Mouse (Mus musculus): ENCODE data around the gene Desi1.
A peak's percentile ranks its signal among the peaks of the same experiment; 100 is the strongest.

Gene Desi1

GRCm38 (mm10) chr15:82033762-82034161 is at the start of gene Desi1:
Desi1 (minus strand) TSS chr15:82033862.
- no peak for DNase-seq (ENCODE audit: low read depth, low spot score)

DNA sequence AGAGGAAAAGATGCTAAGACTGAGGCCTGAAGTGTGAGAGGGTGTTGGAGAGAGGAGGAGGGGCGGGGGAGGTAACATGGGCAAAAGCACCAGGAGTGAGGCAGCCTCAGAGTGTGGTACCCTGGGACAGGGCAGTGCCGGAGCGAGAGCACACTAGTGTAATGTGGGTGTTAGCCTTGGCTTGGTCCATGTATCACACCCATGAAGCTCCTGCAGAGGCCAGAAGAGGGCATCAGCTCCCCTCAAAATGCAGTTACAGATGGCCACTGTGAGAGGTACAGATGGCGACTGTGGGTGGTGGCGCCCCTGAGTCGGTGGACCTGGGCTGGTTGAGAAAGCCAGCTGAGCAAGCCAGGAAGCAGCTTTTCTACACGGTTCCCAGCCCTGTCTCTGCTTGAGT is 47.5 kb upstream of the Desi1 start:
- no peak for DNase-seq (ENCODE audit: low read depth, low spot score)

GRCm38 (mm10) chr15:82079883-82080282 is 46.2 kb upstream of the Desi1 start:
- DNase-seq (ENCODE audit: low read depth, low spot score), result no peak

GRCm38 (mm10) chr15:82073490-82073889 is 39.8 kb upstream of the Desi1 start:
- DNase-seq (ENCODE audit: low read depth, low spot score), result no peak

DNA sequence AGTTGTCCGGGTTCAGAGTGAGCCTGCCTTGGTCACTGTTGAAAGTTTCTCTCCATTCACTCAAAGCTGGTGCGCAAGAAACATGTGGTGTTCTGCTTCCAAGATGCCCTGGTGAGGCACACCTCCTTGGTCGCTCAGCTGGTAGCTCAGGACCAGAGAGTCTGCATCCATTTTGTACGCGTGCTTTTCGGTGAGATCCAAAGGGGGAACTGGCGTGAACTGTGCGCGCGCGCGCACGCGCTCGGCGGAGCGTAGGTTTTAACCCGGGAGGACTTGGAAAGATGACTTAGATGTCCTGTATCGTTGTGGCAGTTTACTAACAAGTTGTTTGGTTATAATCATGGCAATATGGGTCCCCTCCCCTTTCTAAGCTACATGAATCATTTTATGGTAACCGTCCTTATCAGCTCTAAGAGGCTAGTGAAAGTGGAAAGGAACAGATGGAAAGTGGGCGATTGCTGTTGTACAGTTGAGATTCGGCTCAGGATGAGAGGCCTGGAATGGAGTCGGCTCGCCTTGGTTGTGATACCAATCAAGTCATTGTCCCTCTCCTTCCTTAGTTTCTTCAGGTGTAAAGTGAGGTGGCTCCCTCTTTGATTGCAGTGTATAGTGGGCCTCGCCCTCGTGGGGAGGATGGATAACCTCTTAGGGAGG is 38.3 kb upstream of the Desi1 start:
- no peak for DNase-seq (ENCODE audit: low read depth, low spot score)

DNA sequence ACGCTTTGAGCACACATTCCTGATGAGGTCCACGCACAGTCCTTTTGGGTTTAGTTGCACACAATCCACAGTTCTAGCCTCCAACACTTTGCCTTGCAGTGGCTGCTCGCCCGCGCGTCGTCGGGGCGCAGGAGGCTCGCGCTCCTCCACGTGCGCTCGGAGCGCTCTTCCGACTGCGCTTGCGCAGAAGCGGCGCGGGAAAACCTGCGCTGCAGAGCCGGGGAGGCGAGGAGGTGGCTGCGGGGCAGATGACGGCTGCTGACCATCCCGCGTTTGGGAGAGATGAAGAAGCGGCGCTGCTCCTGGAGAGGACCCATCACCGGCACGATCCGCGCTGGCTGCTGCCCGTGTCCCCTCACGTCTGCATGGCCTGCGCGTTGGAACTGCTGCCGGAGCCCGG is 36.2 kb upstream of the Desi1 start, which contains the start of gene Mei1:
Gene Mei1 (plus strand): TSS at position 99 of the 400 bp plus-strand sequence.
- DNase-seq (ENCODE audit: low read depth, low spot score), result no peak

DNA sequence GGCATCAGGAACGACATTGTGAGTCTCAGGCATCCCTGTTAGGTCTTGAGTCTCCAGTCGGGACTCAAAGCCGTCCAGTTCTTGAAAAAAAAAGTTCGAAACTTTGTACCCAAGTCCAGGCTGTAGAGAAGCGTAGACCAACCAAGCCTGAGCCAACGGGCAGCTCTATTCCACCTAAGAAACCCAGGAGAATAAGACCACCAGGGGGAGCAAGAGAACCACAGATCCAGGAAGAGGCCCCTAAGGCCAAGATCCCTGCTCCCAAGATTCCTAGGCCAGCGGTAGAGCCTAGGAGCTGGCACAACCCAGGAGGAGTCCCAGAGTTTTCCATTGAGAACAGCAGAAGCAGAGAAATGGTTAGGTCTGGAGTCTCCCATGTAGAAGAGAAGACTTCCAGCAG is 31.8 kb upstream of the Desi1 start:
- DNase-seq (ENCODE audit: low read depth, low spot score), result peak; percentile 78

DNA sequence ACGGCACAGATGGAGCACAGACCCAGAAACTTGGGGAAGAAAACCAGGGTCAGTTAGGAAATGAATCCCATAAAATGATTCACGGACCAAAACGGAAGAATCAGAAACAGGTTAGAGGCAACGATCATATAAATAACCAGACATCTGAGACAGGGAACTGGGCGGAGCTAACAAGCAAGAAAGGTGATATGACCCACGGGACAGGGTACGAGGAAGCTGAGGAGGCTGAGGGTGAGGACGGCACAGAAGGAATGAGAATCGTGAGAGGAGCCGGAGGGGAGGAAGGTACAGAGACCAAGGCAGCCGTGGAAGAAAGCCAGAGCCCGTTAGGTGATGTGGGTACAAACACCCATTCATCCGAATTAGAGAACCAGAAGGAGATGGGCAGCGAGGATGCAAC is 30.2 kb upstream of the Desi1 start:
- DNase-seq (ENCODE audit: low read depth, low spot score), result no peak

- DNase-seq (ENCODE audit: low read depth, low spot score), result no peak
Observed at GRCm38 (mm10) chr15:82058719-82059201, 25.1 kb upstream of the Desi1 start, which contains the start of gene 4930407I10Rik. 4930407I10Rik (plus strand) TSS chr15:82059151.

DNA sequence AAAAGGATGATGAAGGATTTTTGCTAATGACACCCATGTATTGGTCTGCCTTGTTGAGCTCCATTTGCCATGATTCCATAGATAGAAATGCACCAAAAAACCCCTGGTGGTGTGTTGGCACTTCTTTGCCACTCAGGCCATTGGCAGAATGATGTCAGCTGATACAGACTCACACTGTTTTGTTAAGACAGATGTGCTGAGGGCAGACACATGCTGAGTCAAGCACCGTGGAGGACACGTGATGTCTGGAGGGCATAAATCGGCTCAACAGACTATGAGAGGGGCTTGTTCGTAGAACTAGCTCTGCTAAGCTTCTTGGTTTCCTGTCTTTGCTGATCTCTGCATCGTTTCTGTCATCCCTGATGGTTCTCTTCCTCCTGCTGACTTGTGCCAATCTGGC is 18.9 kb upstream of the Desi1 start:
- no peak for DNase-seq (ENCODE audit: low read depth, low spot score)

DNA sequence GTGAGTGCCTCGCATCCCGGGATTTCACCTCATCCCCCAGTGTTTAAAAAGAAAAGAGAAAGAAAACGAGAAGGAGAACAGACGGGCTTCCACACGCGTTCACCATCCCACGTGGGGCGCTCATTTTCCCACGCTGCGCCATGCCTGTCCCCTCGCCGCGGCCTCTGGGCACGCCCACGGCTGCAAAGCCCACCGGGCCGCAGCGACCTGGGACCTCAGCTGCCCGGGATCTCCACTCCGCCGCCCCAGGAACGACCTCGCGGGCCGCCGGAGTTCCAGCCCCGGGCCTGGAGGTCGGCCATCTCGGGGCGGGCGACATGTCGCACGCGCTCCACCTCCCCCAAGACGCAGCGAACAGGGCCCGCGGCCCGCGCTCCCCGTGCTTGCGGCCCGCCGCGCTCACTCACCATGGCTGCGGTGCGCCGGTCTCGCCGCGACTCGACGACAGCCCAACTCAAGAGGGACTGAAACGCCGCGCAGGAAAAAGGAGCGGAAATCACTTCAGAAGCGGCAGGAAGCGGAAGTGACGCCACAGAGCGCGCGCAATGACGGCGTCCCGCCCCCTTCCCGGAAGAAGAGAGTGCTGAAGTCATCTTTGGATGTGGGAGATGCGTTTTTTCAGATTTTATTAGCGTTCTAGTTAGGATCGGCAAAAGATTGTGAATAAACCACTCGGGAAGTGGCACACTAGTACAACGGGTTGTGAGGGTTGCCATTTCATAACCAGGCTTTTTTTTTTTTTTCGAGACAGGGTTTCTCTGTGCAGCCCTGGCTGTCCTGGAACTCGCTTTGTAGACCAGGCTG is 13.6 kb upstream of the Desi1 start, which contains the start of gene Snu13:
Gene Snu13 (minus strand): TSS at position 519 of the 804 bp plus-strand sequence.
- DNase-seq (ENCODE audit: low read depth, low spot score), result peak; percentile 75

GRCm38 (mm10) chr15:82046246-82046891 is 12.7 kb upstream of the Desi1 start:
- no peak for DNase-seq (ENCODE audit: low read depth, low spot score)

GRCm38 (mm10) chr15:82044166-82044784 is 10.6 kb upstream of the Desi1 start:
- no peak for DNase-seq (ENCODE audit: low read depth, low spot score)

GRCm38 (mm10) chr15:82040650-82041049 is 7.0 kb upstream of the Desi1 start:
- no peak for DNase-seq (ENCODE audit: low read depth, low spot score)

- DNase-seq (ENCODE audit: low read depth, low spot score), result no peak
Observed at GRCm38 (mm10) chr15:82035904-82036689, 2.4 kb upstream of the Desi1 start.

GRCm38 (mm10) chr15:82032386-82032785 is 1.3 kb downstream of the Desi1 start:
- no peak for DNase-seq (ENCODE audit: low read depth, low spot score)

DNA sequence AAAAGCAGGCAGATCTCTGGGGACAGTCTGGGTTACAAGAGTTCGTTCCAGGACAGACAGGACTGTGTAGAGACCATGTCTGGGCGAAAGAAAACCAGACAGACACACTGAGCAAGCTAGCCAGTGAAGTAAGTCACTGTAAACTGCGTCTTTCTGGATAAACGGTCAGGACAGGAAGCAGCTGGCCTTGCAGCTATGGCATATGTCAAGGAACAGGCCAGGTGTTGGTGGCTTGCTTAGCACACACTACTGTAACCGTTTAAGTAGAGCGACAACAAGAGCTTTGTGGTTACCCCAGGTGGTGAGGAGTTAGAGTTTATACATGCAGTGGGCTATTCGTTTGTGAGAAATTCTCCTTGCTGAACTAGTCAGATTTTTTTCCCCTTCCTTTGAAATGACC is 5.9 kb downstream of the Desi1 start:
- DNase-seq (ENCODE audit: low read depth, low spot score), result no peak

GRCm38 (mm10) chr15:82027276-82027675 is 6.4 kb downstream of the Desi1 start:
- no peak for DNase-seq (ENCODE audit: low read depth, low spot score)

DNA sequence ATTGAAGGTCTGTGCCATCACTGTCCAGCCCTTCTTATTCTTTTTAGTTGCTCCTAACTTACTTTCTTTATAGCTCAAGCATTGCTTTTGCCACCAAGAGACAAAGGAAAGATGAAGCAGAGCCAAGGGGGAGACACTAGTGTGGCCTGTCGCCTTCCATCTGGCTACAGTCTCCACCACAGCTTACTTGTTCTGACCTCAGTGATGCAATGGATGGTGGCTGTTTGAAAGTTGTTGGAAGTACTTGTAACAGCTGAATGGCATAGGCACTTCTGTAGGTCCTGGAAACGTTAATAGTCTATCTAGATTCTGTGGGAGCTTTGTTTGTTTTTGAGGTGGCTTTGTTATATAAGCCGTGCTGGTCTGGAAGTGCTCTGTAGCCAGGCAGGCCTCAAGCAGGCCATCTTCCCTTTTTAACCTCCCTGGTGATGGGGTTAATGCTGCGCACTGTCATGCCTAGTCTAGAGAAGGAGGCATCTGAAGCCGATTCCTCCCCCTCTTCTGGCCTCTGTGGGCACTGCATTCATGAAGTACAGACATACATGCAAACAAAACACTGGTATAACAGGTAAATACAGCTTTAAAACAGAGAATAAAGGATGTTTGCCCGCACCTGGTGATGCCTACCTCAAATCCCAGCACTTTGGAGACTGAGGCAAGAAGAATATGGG is 9.6 kb downstream of the Desi1 start:
- DNase-seq (ENCODE audit: low read depth, low spot score), result no peak

GRCm38 (mm10) chr15:82022535-82023088 is 11.1 kb downstream of the Desi1 start:
- DNase-seq (ENCODE audit: low read depth, low spot score), result no peak
